8 mouse cellular contexts compared by ENCODE assay signal in genomic region chr11:78094137-78094503, GRCm38 (mm10). TPM values are rescaled to one million over a fixed set of nuclear protein-coding genes. Genes with fewer than 3 reads are reported as not detected.
DNase-seq lines count a peak whose midpoint lies in the region; ATAC-seq and TF ChIP-seq lines count a peak whose summit lies in the region.

No protein-coding gene starts in this region.

- peak overlapping the region; percentile 92 for H3K27ac ChIP-seq in heart, embryonic 15.5 days
- no peak overlapping the region for H3K27ac ChIP-seq in hindbrain, embryonic 11.5 days (ENCODE audit: low read depth, low read length)
- H3K27ac ChIP-seq in midbrain, embryonic 11.5 days (ENCODE audit: low read depth, low read length): 0 out of 2 replicates have a peak overlapping the region, but pooled peaks have one; percentile 6

- TF ChIP-seq CTCF in G1E (IDR thresholded peaks at IDR 0.05; ENCODE audit: low read depth, low read length): no peak

- no peaks in the 10 kb centered on the region for H3K36me3 ChIP-seq in heart, embryonic 15.5 days
- peaks cover 2% of the 10 kb centered on the region for H3K36me3 ChIP-seq in G1E (replicated peaks)
- no peaks in the 10 kb centered on the region for H3K36me3 ChIP-seq in hindbrain, embryonic 11.5 days (ENCODE audit: control insufficient read depth, insufficient read depth, low read length)
- H3K36me3 ChIP-seq in midbrain, embryonic 11.5 days (ENCODE audit: control insufficient read depth, insufficient read depth, low read length): no peaks in the 10 kb centered on the region

- ATAC-seq in heart, embryonic 15.5 days (replicated peaks; ENCODE audit: insufficient number of reproducible peaks, insufficient read depth, low FRiP score, low read depth): no peak
- no peak for ATAC-seq in G1E (ENCODE audit: extremely low read depth, insufficient number of reproducible peaks, low FRiP score, poor library complexity, severe bottlenecking)
- peak; percentile 10; the same call in 1 of the 2 replicates for ATAC-seq in hindbrain, embryonic 11.5 days (ENCODE audit: low FRiP score)
- peak; percentile 46 for ATAC-seq in midbrain, embryonic 11.5 days (ENCODE audit: low FRiP score)
- no peak for ATAC-seq in frontal cortex, adult (ENCODE audit: low TSS enrichment)

- no peak for DNase-seq in heart, postnatal 25 days (ENCODE audit: low spot score)
- DNase-seq in G1E (ENCODE audit: low spot score): no peak
- DNase-seq in hindbrain, embryonic 11.5 days (ENCODE audit: low spot score): no peak
- no peak for DNase-seq in midbrain, embryonic 11.5 days (ENCODE audit: low spot score, missing footprints)
- DNase-seq in layer of hippocampus, adult 9-11 months: no peak
- no peak for DNase-seq in adrenal gland, postnatal 14 days

- H3K4me2 ChIP-seq in heart, embryonic 15.5 days: peak overlapping the region; percentile 83
- peak overlapping the region; percentile 57; the same call in 1 of the 2 replicates for H3K4me2 ChIP-seq in hindbrain, embryonic 11.5 days (replicated peaks; ENCODE audit: low read depth, low read length)
- H3K4me2 ChIP-seq in midbrain, embryonic 11.5 days: peak overlapping the region; percentile 90

- 46% methylated on average over 11 of the region's 11 CpGs for WGBS in heart, embryonic 15.5 days
- 62% methylated on average over 11 of the region's 11 CpGs for WGBS in hindbrain, embryonic 11.5 days
- WGBS in midbrain, embryonic 11.5 days: 57% methylated on average over 11 of the region's 11 CpGs

- no peaks in the 10 kb centered on the region for H3K9me3 ChIP-seq in heart, embryonic 15.5 days (replicated peaks)
- no peaks in the 10 kb centered on the region for H3K9me3 ChIP-seq in G1E (replicated peaks)
- H3K9me3 ChIP-seq in hindbrain, embryonic 11.5 days (ENCODE audit: control insufficient read depth, low read length): no peaks in the 10 kb centered on the region
- no peaks in the 10 kb centered on the region for H3K9me3 ChIP-seq in midbrain, embryonic 11.5 days (ENCODE audit: control insufficient read depth, low read length)

- no peaks in the 10 kb centered on the region for H3K27me3 ChIP-seq in heart, embryonic 15.5 days
- no peaks in the 10 kb centered on the region for H3K27me3 ChIP-seq in G1E (ENCODE audit: insufficient read depth, low read length)
- H3K27me3 ChIP-seq in hindbrain, embryonic 11.5 days (ENCODE audit: control insufficient read depth, insufficient read depth, low read length): no peaks in the 10 kb centered on the region
- no peaks in the 10 kb centered on the region for H3K27me3 ChIP-seq in midbrain, embryonic 11.5 days (ENCODE audit: control insufficient read depth, insufficient read depth, low read length)

- peaks cover 31% of the 10 kb centered on the region for H3K4me1 ChIP-seq in heart, embryonic 15.5 days (replicated peaks)
- peaks cover 34% of the 10 kb centered on the region for H3K4me1 ChIP-seq in G1E (ENCODE audit: insufficient read depth, low read depth, low read length)
- H3K4me1 ChIP-seq in hindbrain, embryonic 11.5 days (replicated peaks; ENCODE audit: control insufficient read depth, insufficient read depth, low read length): no peaks in the 10 kb centered on the region
- H3K4me1 ChIP-seq in midbrain, embryonic 11.5 days (ENCODE audit: control insufficient read depth, insufficient read depth, low read length): peaks cover 15% of the 10 kb centered on the region

- peak overlapping the region; percentile 95 for H3K4me3 ChIP-seq in heart, embryonic 15.5 days
- peak overlapping the region; percentile 85; the same call in 1 of the 2 replicates for H3K4me3 ChIP-seq in G1E (ENCODE audit: low read depth, low read length)
- peak overlapping the region; percentile 63 for H3K4me3 ChIP-seq in hindbrain, embryonic 11.5 days (ENCODE audit: low read depth, low read length)
- peak overlapping the region; percentile 79 for H3K4me3 ChIP-seq in midbrain, embryonic 11.5 days (ENCODE audit: low read depth, low read length)

- intact Hi-C loops in heart, postnatal 25 days (cut with DNase I): no loop called here

- H3K9ac ChIP-seq in heart, embryonic 15.5 days: peak overlapping the region; percentile 90
- H3K9ac ChIP-seq in hindbrain, embryonic 11.5 days (ENCODE audit: low read depth, low read length): peak overlapping the region; percentile 40; the same call in 1 of the 2 replicates
- H3K9ac ChIP-seq in midbrain, embryonic 11.5 days (ENCODE audit: low read length): peak overlapping the region; percentile 88

RNA-seq across cellular contexts. Expression of gene Fam222b, which starts 0.3 kb away (rescaled TPM):
- polyA plus RNA-seq in heart, embryonic 15.5 days (2015; fragmentation: Nextera tagmentation; extraction: Ambion mirVana): 14.1 and 16.2 TPM in 2 replicates
- total RNA-seq in heart, postnatal 25 days (2021): 10 to 100 TPM; 10.8 to 12.3 TPM
- total RNA-seq in G1E (2014; fragmentation: Nextera tagmentation) (14.1 and 18.1 TPM in 2 replicates), G1E (2017) (1.5 and 1.9 TPM in 2 replicates)
- 28.9 and 30.3 TPM in 2 replicates for polyA plus RNA-seq in G1E (2012)
- polyA plus RNA-seq in hindbrain, embryonic 11.5 days (2014; fragmentation: Nextera tagmentation; extraction: Ambion mirVana): 24.3 and 24.4 TPM in 2 replicates
- 26.5 and 26.6 TPM in 2 replicates for polyA plus RNA-seq in midbrain, embryonic 11.5 days (2014; fragmentation: Nextera tagmentation; extraction: Ambion mirVana)
- 18.1 and 19.1 TPM in 2 replicates for total RNA-seq in adrenal gland, postnatal 14 days (2021)

RNA-seq across cellular contexts. Expression of gene Eral1, which starts 13.9 kb away (rescaled TPM):
- polyA plus RNA-seq in heart, embryonic 15.5 days (2015; fragmentation: Nextera tagmentation; extraction: Ambion mirVana): 21.1 and 24.5 TPM in 2 replicates
- total RNA-seq in heart, postnatal 25 days (2021): 10 to 100 TPM; 25.7 to 27.6 TPM
- total RNA-seq in G1E (2014; fragmentation: Nextera tagmentation) (60.3 and 65.4 TPM in 2 replicates), G1E (2017) (35.0 and 35.7 TPM in 2 replicates)
- polyA plus RNA-seq in G1E (2012): 5.0 and 8.7 TPM in 2 replicates
- polyA plus RNA-seq in hindbrain, embryonic 11.5 days (2014; fragmentation: Nextera tagmentation; extraction: Ambion mirVana): 31.9 and 37.2 TPM in 2 replicates
- polyA plus RNA-seq in midbrain, embryonic 11.5 days (2014; fragmentation: Nextera tagmentation; extraction: Ambion mirVana): 39.0 and 39.6 TPM in 2 replicates
- 28.8 and 31.6 TPM in 2 replicates for total RNA-seq in adrenal gland, postnatal 14 days (2021)

RNA-seq across cellular contexts. Expression of gene Flot2, which starts 56.4 kb away (rescaled TPM):
- 85.8 and 100 TPM in 2 replicates for polyA plus RNA-seq in heart, embryonic 15.5 days (2015; fragmentation: Nextera tagmentation; extraction: Ambion mirVana)
- 10 to 100 TPM; 59.3 to 61.2 TPM for total RNA-seq in heart, postnatal 25 days (2021)
- 18.0 and 19.4 TPM in 2 replicates for total RNA-seq in G1E (2014; fragmentation: Nextera tagmentation)
- 20.6 and 21.3 TPM in 2 replicates for total RNA-seq in G1E (2017)
- polyA plus RNA-seq in G1E (2012): 13.8 and 15.6 TPM in 2 replicates
- polyA plus RNA-seq in hindbrain, embryonic 11.5 days (2014; fragmentation: Nextera tagmentation; extraction: Ambion mirVana): 56.3 and 60.0 TPM in 2 replicates
- 52.7 and 57.6 TPM in 2 replicates for polyA plus RNA-seq in midbrain, embryonic 11.5 days (2014; fragmentation: Nextera tagmentation; extraction: Ambion mirVana)
- total RNA-seq in adrenal gland, postnatal 14 days (2021): 74.3 and 81.5 TPM in 2 replicates

Comparison
In these comparisons a context has a peak if more than half of its experiments do, and no peak if none do; other contexts are left out.
1. ATAC-seq: peak in hindbrain, embryonic 11.5 days (single experiment) and midbrain, embryonic 11.5 days (single experiment); none in heart, embryonic 15.5 days (single experiment), G1E (single experiment) and frontal cortex, adult (single experiment).
2. H3K9ac ChIP-seq: peak in every context shown above with its lines; median percentile 90 in heart, embryonic 15.5 days; 88 in midbrain, embryonic 11.5 days; 40 in hindbrain, embryonic 11.5 days.
3. Peak in every context shown above with its lines, with median percentiles within 50 percentile points of each other: H3K4me2 ChIP-seq and H3K4me3 ChIP-seq.